Mouse (Mus musculus): ENCODE data around the gene Polr1e.
A peak's percentile ranks its signal among the peaks of the same experiment; 100 is the strongest.
"Not testable (repeated sequence)": the region's sequence is repeated elsewhere in the genome, so short reads cannot be mapped to it uniquely, and the experiment has no call there.

The Polr1e gene

DNA sequence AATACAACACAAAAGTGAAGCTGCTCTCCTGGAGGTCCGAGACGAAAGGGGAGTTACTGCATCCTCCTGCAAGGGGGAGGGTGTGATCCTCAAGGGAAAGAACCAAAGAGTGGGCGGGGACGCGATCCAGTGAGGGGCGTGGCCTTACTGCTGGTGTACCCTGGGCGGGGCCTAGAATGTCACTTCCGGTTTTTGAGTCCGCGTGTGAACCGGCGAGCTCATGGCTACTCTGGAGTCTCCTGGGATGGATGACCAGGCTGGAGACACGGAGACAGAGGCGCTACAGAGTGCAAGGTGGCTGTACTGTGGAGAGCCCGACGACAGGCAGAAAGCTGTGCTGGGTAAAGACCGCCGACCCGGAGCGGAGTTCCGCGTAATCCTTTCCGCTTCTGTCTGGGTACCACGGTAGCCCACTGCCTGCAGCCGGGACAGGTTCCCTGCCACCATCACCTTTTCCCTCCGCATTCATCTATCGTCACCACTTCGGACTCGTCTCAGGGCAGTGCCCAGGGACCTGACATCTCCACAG lies at the start of gene Polr1e:
Polr1e (plus strand) TSS at position 132 of the 529 bp plus-strand sequence.
- DNase-seq (ENCODE audit: low read depth, low spot score), result peak; percentile 92

DNA sequence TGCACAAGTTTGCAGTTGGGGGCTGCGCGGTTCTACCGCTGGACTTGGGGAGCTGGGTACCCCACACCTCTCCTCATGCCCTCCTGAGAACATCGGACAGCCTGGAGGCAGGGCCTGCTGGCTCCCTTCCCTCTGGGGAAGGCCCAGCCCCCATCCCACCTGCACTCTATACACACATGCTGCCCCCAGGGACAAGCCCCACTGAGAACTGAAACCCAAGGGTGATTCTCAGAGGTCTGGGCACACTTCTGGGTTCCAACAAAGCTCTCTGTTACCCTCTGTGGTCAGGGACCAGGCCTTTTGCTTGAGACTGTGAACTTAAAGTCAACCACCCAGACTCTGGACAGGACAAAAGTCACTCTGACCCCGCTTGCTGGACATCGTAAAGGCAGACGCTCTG lies 48.3 kb upstream of the Polr1e start:
- no peak for DNase-seq (ENCODE audit: low read depth, low spot score)

DNA sequence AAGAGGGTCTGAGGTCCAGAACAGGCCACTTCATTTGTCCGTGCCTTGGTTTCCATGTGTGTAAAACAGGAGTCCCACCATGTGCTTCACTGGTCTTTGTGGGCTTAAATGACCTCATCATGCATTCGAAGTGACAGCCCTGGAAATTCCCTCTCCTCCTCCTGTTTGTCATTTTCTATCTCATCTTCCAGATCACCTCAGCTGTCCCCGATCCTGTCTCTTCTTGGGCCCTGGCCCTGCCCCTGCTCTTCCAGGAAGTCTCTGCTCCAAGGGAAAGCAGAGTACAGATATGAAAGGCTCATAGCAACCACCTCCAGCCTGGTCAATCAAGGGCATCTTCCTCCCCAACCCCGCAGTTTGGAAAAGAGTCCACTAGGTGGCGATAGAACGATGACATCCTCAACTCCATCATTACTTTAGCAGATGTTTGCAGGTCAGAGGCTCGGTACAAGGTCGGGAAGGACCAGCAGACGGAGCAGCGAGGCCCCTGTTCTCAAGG lies 47.7 kb upstream of the Polr1e start:
- DNase-seq (ENCODE audit: low read depth, low spot score), result peak; percentile 52

DNA sequence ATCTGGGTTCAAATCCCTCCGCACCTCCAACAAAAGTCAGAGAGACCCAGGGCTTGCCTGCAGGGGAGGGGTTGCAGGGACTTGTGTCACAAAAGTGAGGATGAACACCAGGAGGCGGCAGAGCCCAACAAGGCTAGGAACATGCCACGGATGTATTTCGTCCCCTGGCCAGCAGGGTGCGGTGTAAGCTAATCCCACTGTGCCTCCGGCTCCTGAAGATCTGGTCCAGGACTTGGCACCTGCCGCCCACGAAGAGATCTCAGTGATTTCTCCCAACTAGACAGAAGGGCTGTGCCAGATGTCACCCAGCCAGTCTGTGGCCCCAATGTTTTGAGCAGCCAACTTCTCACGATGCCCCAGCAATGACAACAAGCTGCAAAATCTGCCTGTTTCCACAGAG lies 44.9 kb upstream of the Polr1e start:
- DNase-seq (ENCODE audit: low read depth, low spot score), result peak; percentile 74

DNA sequence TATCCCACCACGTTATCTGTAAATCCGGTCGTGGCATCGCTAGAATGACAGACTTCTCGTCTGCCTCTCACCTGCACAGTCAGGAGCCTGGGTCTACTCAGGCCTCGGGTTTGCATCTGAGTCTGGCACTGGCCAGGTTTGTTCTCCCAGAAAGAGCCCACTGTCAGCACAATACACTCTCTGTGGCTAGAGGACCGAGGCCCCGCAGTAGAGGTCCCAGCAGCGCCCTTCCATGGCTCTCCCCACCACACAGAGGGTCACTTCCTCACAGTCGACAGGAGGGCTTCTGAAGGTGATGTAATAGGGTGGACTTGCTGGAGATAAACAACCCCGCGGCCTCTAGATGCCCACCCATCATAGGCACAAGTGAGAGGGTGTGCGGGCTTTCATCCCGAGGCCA lies 44.5 kb upstream of the Polr1e start:
- DNase-seq (ENCODE audit: low read depth, low spot score), result no peak

DNA sequence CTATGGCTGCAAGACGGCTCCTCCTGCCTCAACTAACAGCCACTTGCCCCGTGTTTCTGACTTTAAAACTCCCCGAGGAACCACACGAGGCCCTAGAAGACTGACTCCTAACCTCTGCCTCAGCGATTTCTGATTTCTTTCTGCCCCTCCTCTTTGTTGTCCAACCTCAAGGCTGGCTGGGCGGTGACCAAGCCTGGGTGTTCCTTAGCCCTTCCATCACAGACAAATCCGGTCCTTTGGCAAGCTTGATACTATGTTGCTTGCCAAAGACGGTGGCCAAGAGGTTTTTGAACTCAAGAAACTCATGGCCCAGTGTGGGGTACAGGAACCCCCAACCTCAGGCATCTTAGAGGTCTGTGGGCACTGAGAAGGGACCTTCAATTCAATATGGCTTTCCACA lies 44.1 kb upstream of the Polr1e start:
- no peak for DNase-seq (ENCODE audit: low read depth, low spot score)

DNA sequence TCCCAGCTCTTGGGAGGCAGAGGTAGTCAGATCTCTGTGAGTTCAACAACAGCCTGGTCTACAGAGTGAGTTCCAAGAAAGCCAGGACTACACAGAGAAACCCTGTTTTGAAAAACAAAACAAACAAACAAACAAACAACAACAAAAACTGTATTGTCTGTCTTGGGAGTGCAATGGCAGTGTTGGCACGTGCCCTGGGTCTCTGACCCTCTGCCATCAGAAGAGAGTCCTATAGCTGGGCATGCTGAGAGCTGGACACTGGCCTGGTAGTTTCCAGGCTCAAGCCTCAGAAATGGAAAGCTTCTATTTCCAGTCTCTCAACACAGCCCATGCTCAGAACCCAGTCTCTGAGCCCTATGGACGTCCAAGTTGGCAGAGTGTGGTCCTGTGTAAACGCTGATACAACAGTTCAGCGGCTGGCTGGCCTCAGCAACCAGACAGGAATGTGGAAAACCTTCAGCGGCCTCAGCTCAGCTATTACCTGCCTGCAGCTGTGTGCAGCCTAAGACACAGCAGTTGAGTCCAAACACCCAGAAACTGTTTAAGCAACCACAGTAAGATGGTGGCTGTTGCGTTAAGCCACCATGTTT lies 42.3 kb upstream of the Polr1e start:
- no peak for DNase-seq (ENCODE audit: low read depth, low spot score)

DNA sequence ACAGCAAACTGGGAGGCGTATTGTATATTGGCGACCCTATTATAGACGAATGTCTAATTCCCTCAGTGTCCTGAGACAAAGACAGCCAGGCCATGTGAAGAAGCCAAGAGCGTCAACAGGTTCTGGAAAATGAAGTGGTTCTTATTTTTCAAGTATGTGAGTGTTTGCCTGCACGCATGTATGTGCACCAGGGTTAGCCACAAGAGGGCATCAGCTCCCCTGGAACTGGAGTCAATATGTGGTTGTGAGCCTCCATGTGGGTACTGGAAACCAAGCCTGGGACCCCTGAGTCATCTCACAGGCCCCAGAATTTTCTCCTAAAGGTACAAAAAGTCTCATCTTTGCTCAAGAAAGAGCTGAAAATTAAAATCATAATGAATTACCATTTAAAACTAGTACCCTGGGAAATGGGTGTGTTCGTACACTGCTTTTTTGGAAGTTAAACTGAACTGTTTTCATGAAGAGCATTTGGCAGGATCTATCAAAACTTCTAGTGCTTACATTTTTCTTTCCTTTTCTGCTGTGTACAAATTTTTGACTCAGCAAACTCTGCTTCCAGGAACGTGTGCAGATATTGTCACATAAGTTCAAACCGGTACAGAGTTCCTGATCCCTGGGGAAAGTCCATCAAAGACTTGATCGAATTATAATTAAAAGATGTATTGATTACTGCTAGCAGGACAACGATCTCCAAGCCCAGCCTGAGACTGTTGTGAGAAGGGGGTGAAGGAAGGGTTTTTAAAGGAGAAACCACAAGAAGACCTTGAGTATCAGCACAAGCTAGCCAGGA lies 41.3 kb upstream of the Polr1e start:
- DNase-seq (ENCODE audit: low read depth, low spot score), result no peak

DNA sequence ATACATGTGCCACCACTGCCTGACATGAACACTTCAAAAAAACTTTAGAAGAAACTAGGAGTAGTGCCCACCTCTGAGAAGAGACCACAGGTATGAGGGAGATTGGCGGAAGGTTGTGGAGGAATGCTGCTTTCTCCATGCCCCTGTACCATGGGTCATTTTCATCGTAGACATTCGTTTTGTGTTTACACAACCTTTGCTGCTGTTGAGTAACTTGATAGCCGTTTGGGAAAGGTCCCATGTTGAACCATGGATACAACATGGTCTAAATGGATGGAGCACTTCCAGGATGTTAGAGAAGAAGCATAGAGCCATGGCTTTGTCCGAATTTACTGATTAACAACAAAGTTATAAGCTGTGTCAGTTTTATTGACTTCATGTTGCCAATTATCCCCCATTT lies 40.2 kb upstream of the Polr1e start:
- no peak for DNase-seq (ENCODE audit: low read depth, low spot score)

DNA sequence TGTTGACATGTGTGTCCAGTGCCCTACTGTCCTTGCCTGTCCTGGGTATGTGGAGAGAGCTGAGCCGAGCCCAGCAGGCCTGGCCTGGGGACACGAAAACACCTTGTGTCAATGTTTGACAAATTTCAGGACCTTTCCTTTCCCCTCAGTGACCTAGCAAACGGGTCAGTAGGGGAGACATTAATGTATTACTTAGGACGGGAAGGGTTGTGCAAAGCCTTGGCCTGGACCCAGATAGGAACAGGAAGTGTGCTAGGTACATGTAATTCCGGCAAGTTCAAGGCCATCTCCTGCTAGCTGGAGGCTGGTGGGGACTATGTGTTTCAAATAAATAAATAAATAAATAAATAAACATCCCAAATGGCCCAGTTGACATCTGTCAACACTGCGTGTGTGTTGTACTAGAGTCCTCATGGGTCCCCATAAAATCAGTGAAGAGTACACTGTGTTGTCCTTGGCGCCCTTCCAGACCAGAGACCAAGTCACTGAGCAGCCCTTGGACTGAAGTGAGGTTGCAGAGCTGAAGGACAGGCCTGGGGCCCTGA lies 38.5 kb upstream of the Polr1e start:
- DNase-seq (ENCODE audit: low read depth, low spot score), result no peak

DNA sequence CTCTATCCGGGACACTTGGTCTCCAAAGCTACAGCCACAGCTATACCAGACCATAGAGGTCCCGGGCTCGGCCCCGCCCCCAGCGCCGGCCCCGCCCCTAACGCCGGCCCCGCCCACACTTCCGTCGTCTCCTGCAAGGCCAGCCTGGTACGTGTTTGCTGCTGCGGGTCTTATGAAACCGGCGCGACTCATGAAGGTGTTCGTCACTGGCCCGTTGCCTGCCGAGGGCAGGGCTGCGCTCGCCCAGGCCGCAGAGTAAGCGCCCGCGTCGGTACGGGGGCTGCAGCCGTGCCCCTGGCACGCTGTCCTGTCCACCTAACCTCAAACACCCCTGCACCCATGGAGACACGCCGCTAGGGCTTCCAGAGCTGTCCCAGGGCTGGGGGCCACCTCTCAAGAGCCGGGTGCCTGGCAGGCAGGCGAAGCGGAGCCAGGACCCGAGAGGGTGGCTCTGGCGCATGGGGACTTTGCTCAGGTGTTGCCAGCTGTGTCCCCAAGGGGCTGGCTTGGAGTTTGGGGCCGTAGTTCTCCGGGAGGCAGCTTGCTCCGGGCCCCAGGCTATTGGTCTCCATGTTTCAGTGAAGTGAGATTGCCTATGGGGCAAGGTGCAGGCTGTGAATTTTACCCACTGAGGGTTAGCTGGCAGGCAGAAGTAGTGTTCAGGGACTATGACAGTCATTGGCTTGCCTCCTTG lies 37.0 kb upstream of the Polr1e start, which contains the start of gene Grhpr:
Grhpr (plus strand) TSS at position 116 of the 694 bp plus-strand sequence.
- DNase-seq (ENCODE audit: low read depth, low spot score), result peak; percentile 65

DNA sequence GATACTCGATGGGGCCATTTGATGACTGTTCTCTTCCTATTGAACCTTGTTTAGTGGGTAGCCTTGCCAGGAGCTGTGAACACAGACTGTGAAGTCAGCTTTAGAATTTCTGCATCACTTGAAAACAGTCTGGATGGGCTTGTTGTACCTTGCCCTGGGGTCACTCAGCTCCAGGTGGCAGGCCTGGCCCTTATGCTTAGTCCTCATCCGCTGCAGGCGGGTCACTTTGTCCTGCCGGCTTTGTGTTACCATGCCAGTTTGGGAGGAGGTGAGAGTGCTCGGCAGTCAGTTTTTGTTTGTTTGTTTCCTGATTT lies 36.5 kb upstream of the Polr1e start:
- no peak for DNase-seq (ENCODE audit: low read depth, low spot score)

DNA sequence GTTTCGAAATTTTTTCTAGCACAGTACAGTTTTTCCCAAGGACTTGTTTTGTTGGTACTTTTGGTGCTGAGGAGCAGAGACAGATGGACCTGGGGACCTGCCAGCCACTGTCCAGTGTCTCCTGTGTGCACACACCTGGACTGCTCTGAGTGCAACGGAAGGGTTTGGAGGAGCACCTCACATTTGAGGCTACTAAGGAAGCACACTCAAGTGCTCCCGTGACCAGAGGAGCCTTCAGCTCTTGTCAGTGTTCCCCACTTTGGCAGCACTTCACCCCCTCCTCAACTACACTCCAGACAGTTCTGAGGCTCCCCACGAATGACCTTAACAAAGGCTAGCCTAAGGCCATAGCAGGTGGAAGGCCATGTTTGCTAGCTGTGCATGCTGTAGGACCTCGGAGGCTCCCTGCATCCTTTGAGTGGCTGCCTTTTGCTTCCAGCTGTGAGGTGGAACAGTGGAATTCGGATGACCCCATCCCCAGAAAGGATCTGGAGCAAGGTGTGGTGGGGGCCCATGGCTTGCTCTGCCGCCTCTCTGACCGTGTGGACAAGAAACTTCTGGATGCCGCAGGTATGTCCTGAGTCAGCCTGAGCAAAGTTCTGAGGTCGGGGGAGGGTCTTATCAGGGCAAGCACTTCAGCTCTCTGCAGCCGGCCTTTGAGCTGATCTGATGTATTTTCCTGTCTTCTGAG lies 35.8 kb upstream of the Polr1e start:
- no peak for DNase-seq (ENCODE audit: low read depth, low spot score)

DNA sequence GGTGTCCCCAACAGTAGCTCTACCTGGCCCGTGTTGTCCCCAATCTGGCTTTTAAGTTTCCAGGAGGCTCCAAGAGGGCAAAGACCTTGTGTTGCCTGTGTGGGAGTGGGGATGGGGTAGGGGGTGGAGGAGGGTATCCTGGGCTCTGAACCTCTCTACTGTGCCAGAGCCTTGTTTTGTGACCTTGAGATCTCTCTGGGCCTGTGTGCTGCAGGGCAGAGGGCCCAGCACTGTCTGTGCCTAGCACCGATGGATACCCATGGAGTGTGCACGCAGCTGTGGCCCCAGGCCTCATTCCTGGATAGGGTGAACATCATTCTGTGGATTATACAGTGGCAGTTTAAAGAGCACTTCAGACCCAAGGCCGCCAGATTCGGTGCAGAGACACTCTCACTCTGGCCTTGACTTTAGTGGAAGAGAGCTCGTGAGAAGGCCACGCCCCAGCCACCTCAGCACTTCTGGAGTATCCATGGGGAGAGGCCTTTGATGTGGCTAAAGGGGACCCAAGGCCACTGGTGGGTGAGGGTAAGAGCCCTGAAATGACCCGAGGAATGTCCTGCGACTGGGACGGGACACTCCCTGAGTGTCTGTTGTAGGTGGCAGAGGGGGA lies 35.1 kb upstream of the Polr1e start:
- DNase-seq (ENCODE audit: low read depth, low spot score), result no peak

DNA sequence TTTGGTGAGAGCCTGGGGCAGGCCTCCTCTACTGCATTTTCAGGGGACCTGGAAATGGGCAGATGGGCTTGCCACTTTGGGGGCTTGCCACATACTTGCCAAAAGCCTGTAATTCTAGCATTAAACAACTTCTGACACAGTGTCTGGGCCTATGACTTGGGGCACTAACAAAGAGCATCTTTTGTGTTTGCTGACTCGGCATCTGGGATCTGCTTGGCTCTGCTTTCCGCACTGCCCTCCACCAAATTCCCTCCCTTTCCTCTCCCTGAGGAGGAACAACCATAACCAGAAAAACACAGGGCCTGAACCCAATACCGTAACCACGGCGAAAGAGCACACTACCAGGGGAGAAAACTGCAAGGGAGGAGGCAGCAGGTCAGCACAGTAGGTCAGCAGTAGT lies 27.8 kb upstream of the Polr1e start:
- DNase-seq (ENCODE audit: low read depth, low spot score), result no peak

DNA sequence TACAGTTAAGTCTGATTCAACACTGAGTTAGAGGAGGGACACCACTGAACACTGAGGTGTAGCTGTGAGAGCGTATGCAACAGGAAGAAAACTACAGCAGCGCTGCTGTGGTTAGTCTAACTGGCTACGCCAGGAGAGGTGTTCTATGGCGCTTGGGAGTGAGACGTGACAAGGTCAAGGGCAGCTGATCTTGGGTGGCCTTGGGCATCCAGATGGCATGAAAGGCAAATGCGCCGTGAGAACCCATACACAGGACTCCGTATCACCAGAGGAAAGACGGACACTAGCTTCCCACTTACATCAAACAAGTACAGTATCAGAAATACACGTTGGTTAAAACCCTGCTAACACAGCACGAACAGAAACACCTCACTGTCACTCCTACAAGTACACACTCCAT lies 26.1 kb upstream of the Polr1e start:
- not testable (repeated sequence) for DNase-seq (ENCODE audit: low read depth, low spot score)

DNA sequence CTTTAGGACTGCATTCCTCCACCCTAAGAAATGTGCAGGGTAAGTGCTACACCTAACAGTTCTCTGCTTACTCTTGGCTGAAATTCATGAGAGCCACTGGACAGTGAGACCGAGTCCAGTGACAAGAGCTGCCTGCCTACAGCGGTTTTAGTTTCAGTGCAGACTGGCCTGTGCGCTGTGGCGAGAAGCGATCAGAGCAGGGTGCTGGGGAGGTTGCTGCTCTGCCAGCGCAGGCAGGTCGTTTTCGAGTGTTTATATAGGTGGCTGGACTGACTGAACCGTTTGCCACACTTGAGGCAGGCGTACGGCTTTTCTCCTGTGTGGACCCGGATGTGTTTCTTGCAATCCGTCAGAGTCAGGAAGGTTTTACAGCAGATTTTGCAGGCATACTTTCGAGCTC lies 25.2 kb upstream of the Polr1e start:
- DNase-seq (ENCODE audit: low read depth, low spot score), result not testable (repeated sequence)

DNA sequence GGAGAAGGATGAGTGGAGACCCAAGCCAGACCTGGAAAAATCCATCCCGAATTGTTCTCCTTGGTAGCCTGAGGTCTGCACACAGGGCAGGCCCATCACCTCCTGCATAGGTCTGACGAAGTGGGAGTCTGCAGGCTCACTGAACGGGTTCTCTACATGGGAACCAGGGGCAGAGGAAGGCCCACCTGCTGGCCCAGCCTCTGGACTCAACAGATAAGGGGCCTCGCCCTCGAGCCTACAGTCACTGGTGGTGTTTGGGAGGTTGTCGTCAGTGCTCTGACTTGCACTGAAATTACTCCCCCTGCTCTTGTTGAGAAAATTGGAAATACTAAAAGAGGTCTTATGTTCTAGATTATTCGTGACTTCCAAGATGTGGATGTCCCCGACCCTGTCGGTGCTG lies 24.5 kb upstream of the Polr1e start:
- DNase-seq (ENCODE audit: low read depth, low spot score), result no peak

DNA sequence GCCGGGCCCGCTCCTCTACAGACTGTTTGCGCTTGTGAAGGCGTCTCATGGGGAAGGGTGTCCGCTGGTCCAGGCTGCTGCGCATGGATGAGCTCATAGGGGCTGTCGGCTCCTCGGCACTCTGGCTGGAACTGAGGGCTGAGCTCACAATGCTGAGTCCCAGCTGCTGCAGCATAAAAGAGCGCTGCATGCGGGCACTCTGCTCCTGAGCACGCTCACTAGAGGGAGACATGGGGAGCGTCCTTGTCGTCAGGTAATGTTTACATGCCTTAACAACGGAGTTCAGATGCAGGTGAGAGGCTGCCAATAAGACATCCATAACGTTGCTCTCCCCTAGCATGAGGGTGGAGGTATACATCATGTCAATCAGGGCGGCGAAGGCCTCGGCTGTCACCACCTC lies 23.6 kb upstream of the Polr1e start:
- DNase-seq (ENCODE audit: low read depth, low spot score), result no peak

DNA sequence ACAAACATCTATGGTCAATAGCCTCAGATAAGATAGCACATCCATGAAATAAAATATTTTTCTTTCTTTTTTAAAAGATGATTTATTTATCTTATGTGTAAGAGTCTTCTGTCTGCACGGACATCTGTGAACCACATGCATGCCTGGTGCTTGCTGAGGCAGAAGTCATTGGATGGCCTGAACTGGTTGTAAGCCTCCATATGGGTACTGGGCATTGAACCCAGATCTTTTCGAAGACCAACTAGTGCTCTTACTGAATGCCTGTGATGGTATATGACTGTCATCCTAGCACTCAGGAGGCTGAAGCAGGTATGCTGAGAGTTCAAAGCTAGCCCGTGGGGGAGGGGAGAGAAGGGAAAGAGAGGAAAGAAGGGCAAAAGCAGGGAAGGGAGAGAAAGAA lies 20.3 kb upstream of the Polr1e start:
- no peak for DNase-seq (ENCODE audit: low read depth, low spot score)

DNA sequence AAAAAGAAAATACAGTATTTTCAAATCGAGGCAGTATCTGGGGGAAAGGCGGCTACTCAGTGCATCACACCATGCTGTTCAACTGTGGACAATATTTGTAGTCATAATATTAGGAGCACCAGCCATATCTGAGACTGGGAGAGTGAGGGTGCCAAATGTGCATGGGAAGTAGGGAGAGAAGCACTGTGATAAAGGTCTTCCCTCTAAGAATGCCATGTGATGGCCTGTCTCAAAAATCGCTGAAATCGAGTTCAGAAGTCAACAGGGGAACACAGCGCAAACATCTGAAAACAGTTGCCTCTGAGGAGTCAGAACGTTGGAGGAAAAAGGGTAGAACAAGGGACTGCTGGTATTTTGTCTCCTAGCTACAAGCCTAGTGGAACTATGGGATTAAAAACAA lies 18.4 kb upstream of the Polr1e start:
- DNase-seq (ENCODE audit: low read depth, low spot score), result no peak

Data from embryo, embryonic 11.5 days (tissue).